Mouse (Mus musculus): ENCODE measurements around the gene Ifit3.
"Not testable (repeated sequence)": the region's sequence is repeated elsewhere in the genome, so short reads cannot be mapped to it uniquely, and the experiment has no call there.

The Ifit3 gene

DNA sequence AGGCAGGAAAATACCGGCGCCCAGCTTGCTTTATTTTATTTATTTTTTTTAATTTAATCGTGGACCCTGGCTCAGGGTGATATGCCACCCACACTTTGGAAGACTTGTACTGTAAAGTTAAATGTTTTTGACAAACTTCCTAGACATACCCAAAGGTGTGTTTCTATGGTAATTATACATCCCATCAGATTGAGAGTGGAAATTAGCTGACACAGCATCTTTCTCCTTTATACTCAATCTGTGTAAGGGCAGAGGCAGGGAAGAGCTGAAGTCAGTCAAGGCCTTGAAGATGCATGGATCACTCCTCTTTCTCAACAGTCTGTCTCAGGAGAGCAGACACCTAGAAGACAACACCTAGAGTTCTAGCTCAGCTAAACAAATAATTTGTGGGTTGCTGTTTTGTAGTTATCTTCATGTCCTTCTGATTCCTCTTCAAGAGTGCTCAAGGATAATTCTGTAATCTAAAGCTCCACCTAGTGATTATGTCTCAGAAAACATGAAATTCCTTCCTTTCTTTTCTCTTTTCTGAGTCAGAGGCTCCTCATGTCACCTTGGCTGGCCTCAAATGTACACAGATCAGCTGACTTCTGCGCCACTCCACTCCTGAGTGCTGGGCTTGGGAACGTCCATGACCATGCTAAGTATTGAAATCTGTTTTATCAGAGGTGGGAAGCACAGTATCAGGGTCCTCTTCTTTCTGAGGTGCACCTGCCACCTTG is 2.6 kb downstream of the Ifit3 start:
- intact Hi-C loops (cut with DNase I), result not testable (repeated sequence)

GRCm38 (mm10) chr19:34587898-34588692 is 4.8 kb downstream of the Ifit3 start:
- intact Hi-C loops (cut with DNase I), result not testable (repeated sequence)

GRCm38 (mm10) chr19:34588959-34589358 is 5.6 kb downstream of the Ifit3 start:
- intact Hi-C loops (cut with DNase I), result no loop called here

- intact Hi-C loops (cut with DNase I), result no loop called here
Measured at GRCm38 (mm10) chr19:34593456-34593855, 10.1 kb downstream of the Ifit3 start.

- intact Hi-C loops (cut with DNase I), result not testable (repeated sequence)
Measured at GRCm38 (mm10) chr19:34594523-34594922, 11.2 kb downstream of the Ifit3 start.

- intact Hi-C loops (cut with DNase I), result no loop called here
Measured at GRCm38 (mm10) chr19:34596811-34597210, 13.5 kb downstream of the Ifit3 start.

- intact Hi-C loops (cut with DNase I), result no loop called here
Measured at GRCm38 (mm10) chr19:34598341-34598740, 15.0 kb downstream of the Ifit3 start.

- intact Hi-C loops (cut with DNase I), result not testable (repeated sequence)
Measured at GRCm38 (mm10) chr19:34599250-34599649, 15.9 kb downstream of the Ifit3 start.

DNA sequence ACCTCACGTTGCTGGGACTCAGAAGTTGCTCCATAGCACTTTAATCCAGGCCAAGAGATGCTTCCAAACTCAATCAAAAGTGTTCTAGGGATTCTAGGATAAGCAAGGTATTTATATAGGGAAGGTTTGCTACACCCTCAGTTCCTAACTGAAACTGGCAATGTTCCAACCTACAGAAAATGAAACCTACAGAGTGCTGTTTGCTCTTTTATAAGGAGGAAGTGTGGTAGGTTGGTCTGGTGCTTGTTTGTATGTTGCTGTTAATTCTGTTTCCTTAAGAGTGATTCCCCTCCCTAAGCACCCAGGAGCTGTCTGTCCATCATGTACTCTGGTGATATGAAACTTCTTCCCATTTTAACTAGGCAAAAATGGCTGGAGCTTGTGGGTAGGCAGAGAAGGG is 18.6 kb downstream of the Ifit3 start, which contains the start of gene Ifit1bl1:
Ifit1bl1 (minus strand) TSS at position 69 of the 400 bp plus-strand sequence.
- intact Hi-C loops (cut with DNase I), result not testable (repeated sequence)

GRCm38 (mm10) chr19:34605472-34605871 is 22.1 kb downstream of the Ifit3 start:
- intact Hi-C loops (cut with DNase I), result no loop called here

DNA sequence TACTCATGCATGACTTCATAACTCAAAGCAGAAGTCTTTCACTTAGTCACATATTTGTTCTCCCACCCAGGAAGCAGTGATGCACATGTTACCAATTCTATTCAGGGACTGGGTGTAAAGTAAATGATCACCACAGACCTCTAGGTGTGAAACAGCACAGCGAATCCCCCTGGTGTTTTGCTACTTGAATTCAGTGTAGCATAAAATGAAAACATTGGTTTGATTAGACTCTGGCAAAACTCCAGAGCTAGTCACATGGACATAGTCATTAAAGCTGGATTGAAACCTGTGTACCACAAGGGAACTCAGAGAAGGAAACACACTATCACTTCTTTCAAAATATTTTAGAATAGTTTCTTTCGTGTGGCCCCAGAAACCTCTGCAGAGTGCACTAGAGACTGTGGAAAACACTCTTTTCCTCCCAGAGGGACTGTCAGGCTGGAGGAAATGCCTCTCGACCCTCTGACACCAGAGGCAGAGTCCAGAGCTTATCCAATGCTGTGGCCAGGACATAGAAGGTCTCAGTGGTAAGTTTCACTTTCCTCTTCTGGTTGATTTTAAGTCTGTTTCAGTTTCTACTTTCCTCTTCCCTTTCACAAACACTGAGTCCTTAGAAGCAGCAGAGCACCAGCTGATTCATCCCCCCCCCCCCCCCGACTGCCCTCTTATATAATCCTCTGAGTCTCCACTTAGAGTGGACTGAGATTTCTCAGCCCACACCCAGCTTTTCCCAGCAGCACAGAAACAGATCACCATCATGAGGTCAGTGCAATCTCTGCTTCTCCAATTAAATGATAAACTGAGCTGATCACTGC is 24.1 kb downstream of the Ifit3 start, which contains the start of gene Ifit3b:
Ifit3b (plus strand) TSS at position 734 of the 815 bp plus-strand sequence.
- intact Hi-C loops (cut with DNase I), result not testable (repeated sequence)

- intact Hi-C loops (cut with DNase I), result not testable (repeated sequence)
Measured at GRCm38 (mm10) chr19:34610118-34610517, 26.8 kb downstream of the Ifit3 start.

DNA sequence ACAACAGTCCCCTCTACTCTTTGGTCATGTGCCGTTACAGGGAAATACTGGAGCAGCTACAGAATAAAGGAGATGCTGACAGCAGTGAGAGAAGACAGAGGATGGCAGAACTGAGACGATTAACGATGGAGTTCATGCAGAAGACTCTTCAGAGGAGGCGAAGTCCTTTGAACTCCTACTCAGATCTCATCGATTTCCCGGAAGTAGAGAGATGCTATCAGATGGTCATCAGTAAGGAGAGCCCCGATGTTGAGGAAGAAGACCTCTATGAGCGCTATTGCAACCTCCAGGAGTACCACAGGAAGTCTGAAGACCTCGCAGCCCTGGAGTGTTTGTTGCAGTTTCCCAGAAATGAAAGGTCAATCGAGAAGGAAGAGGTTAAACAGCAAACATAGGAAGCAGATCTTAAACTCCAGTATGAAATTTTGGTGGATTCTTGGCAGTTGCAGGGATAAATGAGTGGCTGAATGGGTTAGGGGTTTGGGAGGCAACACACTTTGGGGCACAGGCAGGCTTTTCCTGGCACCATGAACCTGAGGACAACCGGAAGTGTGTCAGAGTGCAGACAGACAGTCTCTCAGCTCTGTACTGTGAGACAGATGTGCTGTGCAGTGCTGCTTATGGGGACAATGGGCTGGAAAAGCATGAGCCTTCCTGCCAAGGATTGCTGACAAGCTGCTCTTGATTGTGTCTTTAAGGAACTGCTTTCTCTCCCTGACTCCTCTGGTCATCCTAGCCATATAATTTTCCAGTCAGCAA is 29.1 kb downstream of the Ifit3 start:
- intact Hi-C loops (cut with DNase I), result not testable (repeated sequence)

DNA sequence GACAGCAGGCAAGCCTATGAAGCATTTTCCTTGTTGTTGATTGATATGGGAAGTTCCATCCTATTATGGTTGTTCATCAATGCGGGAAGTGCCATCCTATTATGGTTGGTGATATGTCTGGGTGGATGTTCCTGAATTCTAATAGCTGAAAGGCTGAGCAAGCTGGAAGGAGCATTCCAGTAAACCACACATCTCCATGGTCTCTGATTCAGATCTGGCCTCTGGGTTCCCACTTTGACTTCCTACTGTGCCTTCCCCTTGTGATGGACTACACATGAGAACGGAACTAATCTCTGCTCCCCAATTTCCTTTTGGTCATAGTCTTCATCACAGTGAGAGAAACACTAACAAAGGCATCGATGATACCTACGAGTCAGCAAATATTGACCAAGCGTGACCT is 37.5 kb downstream of the Ifit3 start:
- intact Hi-C loops (cut with DNase I), result no loop called here

GRCm38 (mm10) chr19:34623781-34624180 is 40.5 kb downstream of the Ifit3 start:
- intact Hi-C loops (cut with DNase I), result no loop called here

DNA sequence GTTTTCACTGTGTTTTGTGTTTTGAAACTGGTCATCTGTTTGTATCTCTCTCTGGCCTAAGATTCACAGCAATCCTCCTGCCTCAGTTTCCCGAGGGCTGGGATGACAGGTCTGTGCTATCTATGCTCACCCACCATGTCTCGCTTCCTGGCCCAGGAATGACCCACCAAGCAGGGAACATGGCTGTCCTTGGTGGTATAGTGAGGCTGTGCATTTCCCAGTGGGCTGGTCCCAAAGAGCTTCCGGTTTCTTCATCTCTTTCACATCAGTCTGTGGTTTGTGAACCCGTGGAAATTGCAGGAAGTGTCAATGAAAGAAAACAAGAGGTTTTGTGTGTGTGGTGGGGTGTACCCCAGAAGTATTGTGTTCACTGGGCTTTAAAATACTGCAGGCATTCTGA is 41.3 kb downstream of the Ifit3 start:
- intact Hi-C loops (cut with DNase I), result no loop called here

DNA sequence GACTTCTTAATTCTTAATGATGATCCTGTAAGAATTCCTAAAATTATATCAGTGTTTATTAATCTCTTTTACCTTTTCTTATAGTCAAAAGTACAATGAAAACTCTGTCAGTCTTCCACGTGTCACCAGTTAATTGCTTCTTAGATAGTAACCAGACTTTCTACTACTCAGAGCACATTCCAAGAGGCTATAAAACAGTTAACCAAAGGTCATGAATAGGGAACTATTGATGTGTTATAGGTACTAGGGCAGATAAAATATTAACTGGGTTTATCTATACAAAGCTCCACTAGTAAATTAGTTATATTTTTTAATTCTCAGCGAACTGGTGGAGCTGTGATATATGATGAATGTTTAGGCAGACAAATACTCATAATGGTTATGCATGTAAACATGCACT is 44.2 kb downstream of the Ifit3 start:
- intact Hi-C loops (cut with DNase I), result no loop called here

DNA sequence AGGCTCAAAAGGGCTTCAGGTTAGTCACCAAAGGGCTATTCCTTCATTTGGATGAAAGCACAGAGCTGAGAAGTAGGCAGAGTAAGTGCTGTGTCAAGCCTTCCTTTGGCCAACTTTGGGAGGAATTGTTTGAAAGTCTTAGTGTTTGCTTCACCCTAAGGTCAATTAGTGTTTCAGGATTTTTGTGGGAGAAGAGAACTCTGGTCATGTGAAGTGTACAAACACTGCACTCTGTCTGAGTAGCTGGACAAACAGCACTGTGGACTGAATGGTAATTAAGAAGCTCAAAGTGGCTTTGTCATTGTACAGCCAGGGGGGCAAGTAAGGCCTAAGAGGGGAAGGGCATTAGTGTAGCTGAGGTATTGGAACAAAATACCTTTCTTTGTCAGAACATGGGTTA is 48.2 kb downstream of the Ifit3 start:
- intact Hi-C loops (cut with DNase I), result no loop called here

GRCm38 (mm10) chr19:34633484-34633883 is 50.2 kb downstream of the Ifit3 start:
- intact Hi-C loops (cut with DNase I), result no loop called here

DNA sequence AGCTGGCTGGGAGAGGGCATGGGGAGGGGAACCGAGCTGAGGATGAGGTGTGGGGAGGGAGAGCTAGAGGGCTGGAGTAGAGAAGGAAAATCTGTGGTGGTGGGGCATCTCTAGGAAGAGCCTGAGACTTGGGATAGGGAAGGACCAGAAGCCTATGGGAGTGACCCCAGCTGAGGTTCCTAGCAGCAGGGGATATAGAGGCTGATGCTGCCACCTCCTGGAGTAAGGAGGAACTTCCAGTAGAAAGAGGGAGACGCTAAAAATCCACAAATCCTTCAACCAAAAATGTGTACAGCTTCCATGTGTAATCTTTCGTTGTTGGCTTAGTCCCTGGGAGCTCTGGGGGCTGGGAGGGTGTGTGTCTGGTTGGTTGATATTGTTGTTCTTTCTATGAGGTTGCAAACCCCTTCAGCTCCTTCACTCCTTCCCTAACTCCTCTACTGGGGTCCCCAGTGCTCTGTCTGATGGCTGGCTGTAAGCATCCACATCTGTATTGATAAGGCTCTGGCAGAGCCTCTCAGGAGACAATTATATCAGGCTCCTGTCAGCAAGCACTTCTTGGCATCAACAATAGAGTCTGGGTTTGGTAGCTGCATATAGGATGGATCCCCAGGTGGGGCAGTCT is 53.7 kb downstream of the Ifit3 start:
- intact Hi-C loops (cut with DNase I), result loop anchor here (2.0 to 5.0 kb wide), 4 partner anchors 86 to 395 kb away; partner anchors contain the start of gene Ifit2

Data from adrenal gland (tissue).